Mouse (Mus musculus) midbrain, embryonic 12.5 days (tissue): ENCODE measurements around the gene Rtn4. TPM values are rescaled to one million over a fixed set of nuclear protein-coding genes. Genes with fewer than 3 reads are reported as not detected.

Experiments used
- polyA plus RNA-seq: library from polyadenylated mRNA; unstranded; fragments of >200 nt; fragmentation: Nextera tagmentation; extraction: Ambion mirVana; gene quantifications from 2 replicates; pipeline ENCODE4 v1.2.1, GENCODE M21; 2016

The Rtn4 gene
- polyA plus RNA-seq, 1 experiment from 2014 or later = 98.1 TPM

Other genes starting within 250 kb of the Rtn4 start
- gene Prorsd1, start 177.9 kb upstream of the Rtn4 start, polyA plus RNA-seq = 15.6 and 16.1 TPM in 2 replicates
- 48.7 and 56.2 TPM in 2 replicates for gene Mtif2, start 166.5 kb upstream of the Rtn4 start, polyA plus RNA-seq
- gene Clhc1, start 145.0 kb upstream of the Rtn4 start, polyA plus RNA-seq = 0.08 and 0.38 TPM in 2 replicates
- gene Rps27a, start 144.8 kb upstream of the Rtn4 start, polyA plus RNA-seq = 705 and 748 TPM in 2 replicates
- gene 4931440F15Rik, start 132.7 kb downstream of the Rtn4 start, polyA plus RNA-seq = 0.22 and 0.34 TPM in 2 replicates